Comparison of ENCODE assay signal across 28 mouse cellular contexts in the genomic region with DNA sequence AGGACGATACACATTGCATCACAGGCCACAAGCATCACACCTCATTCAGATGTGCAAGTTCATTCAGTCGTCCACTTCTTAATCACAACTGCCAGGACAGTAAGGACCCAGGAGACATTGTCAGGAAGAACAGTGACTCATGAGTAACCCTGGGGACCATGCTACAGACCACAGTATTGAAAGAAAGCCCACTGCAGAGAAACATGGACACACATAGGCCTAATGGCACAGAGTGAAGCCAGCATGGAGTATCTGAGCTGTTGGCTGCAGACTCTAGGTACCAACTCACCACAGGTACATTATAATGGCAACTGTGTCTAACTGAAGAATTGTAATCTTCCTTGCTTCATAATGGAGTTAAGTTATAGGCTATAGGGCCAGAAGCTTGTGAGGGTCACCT.
"Had no signal": no experiment of that assay in that cellular context is flagged by ENCODE, and none has a peak within 500 bp of the region (broad histone marks: within the 10 kb centered on the region; RNA-seq: fewer than 3 reads in every experiment).

No protein-coding gene starts in this region.

- H3K27ac ChIP-seq: limb, embryonic 10.5 days; limb, embryonic 12.5 days; limb, embryonic 13.5 days; limb, embryonic 15.5 days; liver, embryonic 12.5 days; liver, embryonic 13.5 days; liver, embryonic 14.5 days; liver, embryonic 15.5 days; lung, embryonic 15.5 days; macrophage; midbrain, embryonic 10.5 days; midbrain, embryonic 12.5 days; midbrain, embryonic 13.5 days; midbrain, embryonic 15.5 days; neural tube, embryonic 12.5 days had no signal

- H3K9me3 ChIP-seq: limb, embryonic 10.5 days; limb, embryonic 12.5 days; limb, embryonic 13.5 days; limb, embryonic 15.5 days; liver, embryonic 12.5 days; liver, embryonic 13.5 days; liver, embryonic 15.5 days; lung, embryonic 15.5 days; megakaryocyte, embryonic 14.5 days; midbrain, embryonic 10.5 days; midbrain, embryonic 12.5 days; midbrain, embryonic 13.5 days; midbrain, embryonic 15.5 days; neural tube, embryonic 12.5 days had no signal

- H3K4me3 ChIP-seq: limb, embryonic 10.5 days; limb, embryonic 12.5 days; limb, embryonic 13.5 days; limb, embryonic 15.5 days; liver, embryonic 12.5 days; liver, embryonic 13.5 days; liver, embryonic 15.5 days; lung, embryonic 15.5 days; megakaryocyte, embryonic 14.5 days; midbrain, embryonic 10.5 days; midbrain, embryonic 12.5 days; midbrain, embryonic 13.5 days; midbrain, embryonic 15.5 days; myocyte; neural tube, embryonic 12.5 days had no signal

- DNase-seq: left cerebral cortex, postnatal 4 days; liver; liver, embryonic 13.5 days; liver, postnatal 0 days; lung, adult 18-20 months; lung, adult 2 months; lung, embryonic 14.5 days; lung, postnatal 10 days; lung, postnatal 14 days; lung, postnatal 36 days; lung, postnatal 4 days; midbrain, embryonic 14.5 days had no signal

- H3K4me1 ChIP-seq: liver, embryonic 15.5 days; megakaryocyte, embryonic 14.5 days; midbrain, embryonic 12.5 days; neural tube, embryonic 12.5 days had no signal

- H3K36me3 ChIP-seq: limb, embryonic 10.5 days; limb, embryonic 12.5 days; limb, embryonic 13.5 days; limb, embryonic 15.5 days; liver, embryonic 12.5 days; liver, embryonic 13.5 days; liver, embryonic 15.5 days; lung, embryonic 15.5 days; midbrain, embryonic 10.5 days; midbrain, embryonic 12.5 days; midbrain, embryonic 13.5 days; midbrain, embryonic 15.5 days; neural tube, embryonic 12.5 days had no signal

- H3K27me3 ChIP-seq: limb, embryonic 12.5 days; limb, embryonic 15.5 days; liver, embryonic 12.5 days; liver, embryonic 13.5 days; liver, embryonic 15.5 days; lung, embryonic 15.5 days; megakaryocyte, embryonic 14.5 days; midbrain, embryonic 12.5 days; midbrain, embryonic 13.5 days; midbrain, embryonic 15.5 days; neural tube, embryonic 12.5 days had no signal

- H3K9ac ChIP-seq: limb, embryonic 12.5 days; limb, embryonic 13.5 days; limb, embryonic 15.5 days; liver, embryonic 12.5 days; liver, embryonic 13.5 days; liver, embryonic 14.5 days; liver, embryonic 15.5 days; liver, postnatal 0 days; lung, embryonic 14.5 days; lung, embryonic 15.5 days; midbrain, embryonic 12.5 days; midbrain, embryonic 13.5 days; midbrain, embryonic 15.5 days; neural tube, embryonic 12.5 days had no signal
